Mouse (Mus musculus): ENCODE results near the gene Omg.

Omg gene

DNA sequence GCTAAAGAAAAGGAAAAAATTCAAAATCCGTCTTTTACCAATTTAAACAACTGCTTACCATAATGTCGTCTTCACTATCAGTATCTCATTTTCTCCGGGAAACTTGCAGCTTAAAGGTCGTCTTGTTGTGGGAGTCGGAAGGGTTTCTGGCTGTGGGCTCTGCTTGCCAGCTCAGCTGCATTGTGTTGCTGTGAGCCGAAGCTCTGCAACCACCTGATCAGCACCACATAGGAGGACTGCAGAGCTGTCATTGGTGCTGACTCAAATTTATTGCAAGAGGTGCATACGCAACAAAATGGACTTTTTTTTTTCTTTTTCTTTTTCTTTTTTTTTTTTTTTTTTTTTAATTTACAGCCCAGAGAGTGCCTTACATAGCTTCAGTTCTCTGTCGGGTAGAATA lies at the start of gene Omg:
Gene Omg, minus strand, starts transcription at position 240 of the 400 bp plus-strand sequence.
- DNase-seq (ENCODE audit: low spot score): no peak

DNA sequence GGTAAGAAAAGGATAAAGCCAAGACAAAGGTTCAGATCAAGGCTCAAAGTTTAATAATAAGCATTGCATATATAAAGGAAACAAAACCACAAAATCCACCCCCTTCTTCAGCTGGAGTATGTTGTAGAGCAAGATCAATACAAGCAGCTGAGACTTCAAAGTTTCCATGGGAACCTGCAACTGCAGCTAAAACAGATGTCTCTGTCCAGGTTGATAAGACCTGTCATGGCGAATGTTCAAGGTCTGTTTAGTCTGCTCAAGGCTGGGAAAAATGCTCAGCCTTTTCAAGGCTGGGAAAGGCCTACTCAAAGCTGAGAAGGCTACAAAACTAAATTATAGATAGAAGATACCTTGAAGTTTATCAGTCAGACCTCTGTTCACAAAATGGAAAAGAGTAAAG lies 48.7 kb upstream of the Omg start:
- DNase-seq (ENCODE audit: low spot score): peak; percentile 34

DNA sequence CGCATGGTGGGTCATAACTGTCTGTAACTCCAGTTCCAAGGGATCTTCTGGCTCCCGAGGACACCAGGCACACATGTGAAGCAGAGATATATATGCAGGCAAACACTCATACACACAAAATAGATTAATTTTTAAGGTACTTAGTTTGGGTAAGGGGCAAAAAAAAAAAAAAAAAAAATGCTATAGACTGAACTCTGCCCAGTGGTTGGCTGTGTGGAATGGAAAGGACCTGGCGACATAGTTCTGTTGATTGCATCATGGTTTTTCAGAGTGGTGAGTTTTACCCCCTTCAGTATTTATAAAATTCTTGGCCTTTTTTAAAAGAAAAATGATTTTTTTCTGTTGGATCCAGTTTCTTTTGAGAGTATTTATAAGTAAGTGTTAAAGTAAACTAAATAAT lies 32.4 kb upstream of the Omg start:
- no peak for DNase-seq (ENCODE audit: low spot score)

DNA sequence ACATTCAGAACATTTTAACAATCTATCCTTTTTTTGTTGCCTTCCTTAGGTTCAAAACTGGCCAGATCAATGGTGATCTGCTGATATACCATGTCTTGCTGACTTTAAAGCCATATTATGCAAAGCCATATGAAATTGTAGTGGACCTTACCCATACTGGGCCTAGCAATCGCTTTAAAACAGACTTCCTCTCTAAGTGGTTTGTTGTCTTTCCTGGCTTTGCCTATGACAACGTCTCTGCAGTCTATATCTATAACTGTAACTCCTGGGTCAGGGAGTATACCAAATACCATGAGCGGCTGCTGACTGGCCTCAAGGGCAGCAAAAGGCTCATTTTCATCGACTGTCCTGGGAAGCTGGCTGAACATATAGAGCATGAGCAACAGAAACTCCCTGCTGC lies 31.7 kb upstream of the Omg start:
- no peak for DNase-seq (ENCODE audit: low spot score)

DNA sequence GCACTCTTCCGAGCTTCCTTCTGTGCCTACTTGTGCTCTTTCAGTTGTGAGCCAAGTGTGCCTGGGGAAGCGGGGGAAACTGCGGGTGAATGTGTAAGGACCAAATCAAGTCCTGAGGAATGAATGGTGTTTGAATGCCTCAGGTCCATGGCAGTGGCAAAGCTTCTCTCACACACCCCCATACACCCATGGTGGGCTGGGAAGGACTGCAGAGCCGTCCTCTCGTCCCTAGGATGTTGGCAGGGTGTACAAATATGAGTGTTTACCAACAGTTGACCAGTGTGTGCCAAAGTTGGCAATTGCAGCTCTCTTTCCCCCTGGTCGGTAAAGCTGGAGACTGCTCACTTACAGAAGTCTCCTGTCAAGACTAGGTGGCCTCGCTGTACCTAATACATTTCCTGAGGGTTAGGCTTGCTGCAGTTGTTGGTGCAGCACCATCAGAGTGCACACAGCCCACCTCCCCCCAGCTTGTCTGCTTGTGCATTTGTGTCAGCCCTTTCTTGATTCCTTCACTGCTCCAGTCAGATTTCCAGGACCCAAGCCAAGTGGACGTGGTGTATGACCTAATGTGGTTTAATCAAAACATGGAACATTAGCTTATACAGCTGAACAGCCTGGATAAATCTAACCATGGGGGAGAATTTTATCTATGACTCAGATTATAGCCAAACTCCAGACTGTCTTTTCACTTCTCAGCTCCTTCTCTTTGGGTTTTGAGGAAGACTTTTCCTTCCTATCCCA lies 30.2 kb upstream of the Omg start:
- no peak for DNase-seq (ENCODE audit: low spot score)

DNA sequence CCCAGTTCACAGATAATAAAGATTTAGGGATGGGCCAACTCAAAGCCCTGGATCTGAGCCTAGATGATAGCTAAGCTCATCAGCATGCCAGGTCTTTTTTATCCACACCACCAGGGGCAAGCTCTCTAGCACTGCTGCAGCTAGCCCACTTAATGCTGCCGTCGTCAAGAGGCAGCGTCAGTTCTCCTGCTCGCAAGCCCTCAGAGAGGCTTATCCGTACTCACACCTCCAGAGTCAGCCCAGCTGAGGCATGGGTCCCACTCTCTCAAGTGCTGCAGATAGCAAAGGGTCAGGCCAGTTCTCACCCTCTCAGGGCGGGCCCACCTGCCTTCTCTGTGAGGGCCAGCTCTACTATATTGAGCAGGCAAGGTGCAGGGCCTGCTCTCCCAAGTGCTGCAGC lies 29.4 kb upstream of the Omg start:
- DNase-seq (ENCODE audit: low spot score): no peak

DNA sequence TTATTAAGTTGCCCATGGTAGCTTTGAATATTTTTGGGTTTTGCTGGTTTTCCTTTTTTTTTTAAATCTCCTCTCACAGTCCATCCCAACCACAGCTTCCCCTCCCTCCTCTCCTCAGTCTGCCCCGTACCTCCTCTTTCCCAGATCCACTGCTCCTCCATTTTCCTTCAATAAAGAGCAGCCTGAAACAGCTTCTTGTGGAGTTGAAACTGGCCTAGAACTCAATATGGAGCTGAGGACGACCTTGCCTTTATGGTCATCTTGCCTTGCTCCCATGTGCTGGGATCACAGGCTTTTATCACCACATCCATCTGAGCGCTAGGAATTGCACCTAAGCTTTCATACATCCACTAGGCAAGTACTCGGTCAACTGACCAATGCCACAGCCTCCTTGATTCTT lies 27.6 kb upstream of the Omg start:
- no peak for DNase-seq (ENCODE audit: low spot score)

DNA sequence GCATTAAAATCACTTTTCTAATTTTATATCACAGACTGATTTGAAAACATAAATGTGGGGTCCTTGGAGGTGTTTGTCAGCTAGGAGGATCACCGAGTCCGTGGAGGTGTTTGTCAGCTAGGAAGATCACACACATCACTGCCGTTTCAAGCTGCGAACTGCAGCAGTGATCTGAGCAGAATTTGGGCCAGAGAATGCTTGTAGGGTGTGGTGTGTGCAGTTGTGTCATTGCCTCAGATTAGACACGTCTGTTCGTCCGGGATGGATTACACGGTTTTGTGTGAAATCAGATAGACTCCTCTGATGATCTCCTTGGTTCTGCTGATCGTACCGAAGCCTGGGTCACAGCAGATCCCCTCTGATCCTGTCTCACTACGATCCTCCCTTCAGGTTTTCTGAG lies 26.9 kb upstream of the Omg start:
- no peak for DNase-seq (ENCODE audit: low spot score)

DNA sequence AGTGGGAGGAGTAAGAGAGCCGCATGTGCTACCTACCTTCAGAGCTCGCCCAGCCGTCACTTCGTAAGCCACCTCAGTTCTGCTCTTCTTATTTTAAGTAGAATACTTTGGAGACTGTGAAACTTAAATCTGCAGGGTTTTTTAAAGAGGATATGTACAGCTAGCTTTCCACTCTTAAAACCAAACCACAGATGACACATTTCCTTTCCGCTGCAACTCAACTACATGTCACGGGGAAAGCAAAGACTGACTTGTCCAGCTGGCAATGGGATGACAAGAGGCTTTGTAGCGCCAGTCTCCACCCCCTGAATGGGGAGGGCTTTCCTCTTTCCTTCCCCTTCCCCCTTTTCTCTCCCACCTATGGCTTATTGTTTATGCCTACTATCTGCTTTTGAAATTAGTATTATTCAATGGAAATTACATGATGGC lies 26.5 kb upstream of the Omg start, which contains the start of the genes Evi2 and Evi2a:
Gene Evi2, minus strand, starts transcription at position 257 of the 429 bp plus-strand sequence.
Gene Evi2a, minus strand, starts transcription at position 277 of the 429 bp plus-strand sequence.
- no peak for DNase-seq (ENCODE audit: low spot score)

DNA sequence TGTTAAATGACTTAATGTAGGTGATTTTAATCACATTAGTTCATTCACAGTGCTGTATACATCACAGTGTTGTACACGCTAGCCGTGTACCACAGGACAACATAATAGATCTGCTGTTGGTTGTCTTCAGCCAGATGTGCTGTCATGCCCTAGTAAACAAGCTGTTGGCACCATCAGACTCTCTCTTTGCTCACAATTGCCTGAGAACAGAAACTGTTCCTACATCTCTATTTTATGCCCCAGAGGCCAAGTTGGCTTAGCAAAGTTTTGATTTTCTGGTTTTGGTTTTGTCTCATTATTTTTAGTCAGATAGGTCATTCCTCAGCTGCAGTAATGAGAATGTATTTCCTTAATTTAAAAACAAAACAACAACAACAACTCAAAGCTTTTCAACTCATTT lies 25.9 kb upstream of the Omg start:
- DNase-seq (ENCODE audit: low spot score): no peak

DNA sequence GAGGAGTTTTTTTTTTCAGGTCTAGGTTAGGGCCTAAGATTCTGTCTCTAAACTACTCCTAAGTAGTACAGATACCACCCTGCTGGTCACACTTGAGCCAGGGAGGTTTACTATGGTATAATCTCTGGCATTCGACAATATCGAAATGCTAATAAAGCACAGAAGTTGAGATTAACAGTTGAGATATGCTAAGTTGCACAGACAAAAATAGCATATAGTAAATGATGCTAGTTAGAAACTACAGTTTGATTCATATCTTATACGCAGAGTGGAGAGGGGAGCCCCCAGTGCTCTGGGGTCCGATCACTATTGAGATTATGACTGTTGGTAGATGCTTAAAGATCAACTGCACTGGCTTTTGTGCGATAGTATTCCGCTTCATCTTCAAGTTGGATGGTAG lies 25.3 kb upstream of the Omg start:
- DNase-seq (ENCODE audit: low spot score): no peak

DNA sequence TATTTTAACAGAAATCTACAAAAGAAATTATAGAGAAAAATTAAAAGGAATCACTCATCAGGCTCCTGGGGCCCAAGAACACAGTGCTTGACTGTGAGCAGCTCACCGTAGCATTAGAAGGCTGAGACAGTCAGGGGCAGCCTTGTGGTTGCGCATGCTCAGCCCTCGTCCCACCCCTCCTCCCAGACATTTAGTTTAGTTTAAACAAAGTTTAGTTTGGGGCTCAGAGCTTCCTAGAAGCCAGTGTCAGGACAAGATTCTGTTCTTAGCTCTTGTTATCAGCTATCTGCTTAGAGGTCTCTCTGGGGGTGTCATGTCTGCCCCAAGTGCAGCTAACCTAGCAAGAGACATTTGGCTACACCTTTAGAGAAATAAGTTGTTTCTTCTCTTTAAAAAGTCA lies 24.7 kb upstream of the Omg start:
- DNase-seq (ENCODE audit: low spot score): no peak

DNA sequence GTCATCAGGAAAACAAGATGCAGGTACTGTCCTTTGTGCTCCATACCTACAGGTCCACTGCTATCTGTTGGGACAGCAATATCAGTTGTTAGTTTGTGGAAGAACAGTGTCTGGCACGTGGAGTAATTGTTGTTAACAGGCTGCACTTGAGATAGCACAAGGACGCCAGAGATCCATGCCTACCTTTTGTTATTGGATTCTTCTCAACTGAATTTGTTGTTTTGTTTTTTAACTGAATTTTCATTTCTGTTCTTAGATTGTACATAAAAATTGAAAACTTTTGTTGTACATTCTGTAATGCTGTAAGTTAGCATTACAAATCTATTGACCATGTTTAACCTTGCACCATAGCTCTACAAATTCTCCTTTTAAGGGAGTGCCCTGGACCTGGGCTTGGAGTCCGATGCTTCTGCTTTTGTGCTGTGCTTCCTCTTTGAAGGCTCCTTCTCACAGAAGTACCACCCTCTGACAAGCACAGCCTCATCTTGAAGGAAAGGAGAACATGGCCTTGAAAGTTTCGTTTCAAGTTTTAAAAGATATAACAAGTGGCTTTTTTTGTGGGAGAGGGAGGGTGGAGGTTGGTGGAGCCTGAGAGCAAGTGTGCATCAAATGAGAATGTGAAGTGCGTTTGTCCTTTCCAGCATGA lies 24.0 kb upstream of the Omg start:
- DNase-seq (ENCODE audit: low spot score): no peak

DNA sequence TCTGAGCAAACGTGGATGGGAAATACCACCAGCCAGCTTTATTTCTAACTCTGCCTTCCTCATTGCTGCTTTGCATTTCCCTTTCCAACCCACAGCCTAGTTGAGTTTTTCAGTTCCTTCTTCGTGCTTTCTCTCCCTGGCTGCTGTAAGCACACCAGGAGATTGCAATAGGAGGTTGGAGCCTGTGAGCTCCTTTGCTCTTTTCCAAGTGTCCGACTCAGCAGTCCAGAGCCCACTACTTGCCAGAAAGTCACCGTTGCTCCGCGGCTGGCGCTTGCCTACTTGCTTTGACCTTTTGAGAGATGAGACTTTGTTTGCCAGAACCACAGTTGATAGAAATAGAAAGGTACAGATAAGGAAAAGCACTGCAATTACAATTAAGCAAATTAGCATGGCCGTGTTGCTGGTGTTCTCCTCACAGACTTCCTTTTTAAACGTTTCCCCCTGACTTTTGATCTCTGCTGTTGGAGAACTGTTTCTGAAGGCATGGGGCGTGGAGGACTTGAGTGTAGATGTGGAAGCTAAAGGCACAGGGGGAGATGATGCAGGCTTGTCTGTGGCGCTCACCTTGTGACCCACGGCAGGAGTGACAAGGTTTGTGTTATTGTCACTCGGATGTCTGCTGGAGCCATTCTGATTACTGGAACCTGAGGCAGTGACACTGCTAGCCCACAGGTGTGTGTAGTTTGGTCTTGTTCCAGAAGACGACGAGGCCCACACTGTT lies 23.3 kb upstream of the Omg start:
- DNase-seq (ENCODE audit: low spot score): no peak

DNA sequence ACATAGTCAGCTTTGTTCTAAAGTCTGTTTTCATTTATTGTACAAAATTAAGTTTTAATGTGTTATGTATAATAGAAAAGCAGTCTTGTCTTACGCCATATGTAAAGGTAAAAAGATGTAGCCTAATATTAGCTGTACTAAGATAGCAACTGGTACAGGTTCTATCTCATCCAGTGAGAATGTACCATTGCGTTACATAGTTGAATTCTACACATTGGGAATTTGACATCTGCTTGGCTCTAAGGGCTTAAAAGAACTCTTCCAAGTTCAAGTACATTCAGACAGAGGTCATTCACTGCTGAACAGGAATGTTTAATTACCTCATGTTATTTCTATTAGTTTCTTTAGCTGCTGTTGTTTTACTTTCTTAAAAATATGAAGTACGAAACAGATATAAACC lies 22.7 kb upstream of the Omg start:
- no peak for DNase-seq (ENCODE audit: low spot score)

DNA sequence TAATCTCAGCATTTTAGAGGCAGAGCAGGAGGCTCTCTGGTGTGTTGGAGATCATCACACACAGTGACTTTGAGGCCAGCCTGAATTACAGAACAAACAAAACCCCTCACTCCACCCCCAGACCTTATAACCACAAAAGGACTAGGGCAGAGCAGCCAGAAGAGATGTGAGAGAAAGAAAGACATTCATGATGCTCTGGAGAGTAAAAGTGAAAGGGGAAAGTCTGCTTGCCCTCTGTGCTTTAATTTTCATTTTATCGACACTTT lies 20.4 kb upstream of the Omg start:
- no peak for DNase-seq (ENCODE audit: low spot score)

DNA sequence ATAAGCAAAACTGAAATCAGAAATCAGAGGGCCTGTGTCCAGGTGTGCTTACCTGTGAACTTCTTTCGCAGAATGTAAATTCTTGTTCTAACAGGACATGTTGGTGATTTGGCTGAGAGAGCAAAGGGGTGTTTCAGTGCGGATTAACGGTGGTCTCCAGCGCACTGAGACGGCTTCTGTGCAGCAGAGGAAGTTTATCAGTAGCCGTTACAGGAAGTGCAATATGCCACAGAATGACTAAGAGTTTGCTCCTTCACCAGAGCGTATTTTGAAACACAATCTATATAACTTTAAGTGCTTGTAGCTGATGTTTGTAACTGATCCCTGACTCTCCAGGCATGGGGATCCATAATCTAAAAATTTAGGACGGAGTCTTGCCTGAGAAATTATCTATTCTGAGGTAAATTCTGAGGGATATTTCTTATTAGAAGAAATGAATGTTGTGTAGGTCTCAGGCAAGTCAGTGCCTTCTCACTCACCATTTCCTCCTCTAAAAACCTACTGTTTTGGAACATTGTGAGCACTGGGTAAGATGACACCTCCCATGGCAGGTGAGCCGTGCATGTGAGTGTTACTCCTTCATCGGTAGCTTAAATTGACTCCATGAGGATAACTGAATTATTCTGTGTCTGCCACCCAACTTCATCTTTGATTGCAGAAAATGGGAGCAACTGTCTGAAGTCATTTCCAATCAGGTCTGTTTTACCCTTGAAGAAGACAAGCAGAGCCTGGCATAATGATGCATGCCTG lies 19.9 kb upstream of the Omg start, which contains the start of gene Evi2b:
Gene Evi2b, minus strand, starts transcription at position 203 of the 750 bp plus-strand sequence.
- no peak for DNase-seq (ENCODE audit: low spot score)

DNA sequence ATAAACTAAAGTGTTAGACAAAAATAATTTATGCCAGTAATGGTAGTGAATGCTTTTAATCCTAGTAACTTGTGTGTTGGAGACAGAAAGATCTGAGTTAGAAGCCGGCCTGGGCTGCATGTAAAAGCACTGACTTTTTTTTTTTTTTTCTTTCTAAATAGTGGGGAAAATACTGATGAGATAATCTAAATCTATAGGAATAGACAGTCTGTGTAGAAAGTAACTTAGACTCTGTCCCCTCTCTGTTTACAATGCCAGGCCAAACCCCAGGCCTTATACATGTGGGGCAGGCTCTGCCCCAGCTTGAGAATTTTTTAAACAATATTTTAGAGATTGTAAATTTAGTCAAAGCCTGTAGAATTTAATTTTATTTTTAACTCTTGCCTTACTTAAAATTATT lies 19.1 kb upstream of the Omg start:
- DNase-seq (ENCODE audit: low spot score): no peak

DNA sequence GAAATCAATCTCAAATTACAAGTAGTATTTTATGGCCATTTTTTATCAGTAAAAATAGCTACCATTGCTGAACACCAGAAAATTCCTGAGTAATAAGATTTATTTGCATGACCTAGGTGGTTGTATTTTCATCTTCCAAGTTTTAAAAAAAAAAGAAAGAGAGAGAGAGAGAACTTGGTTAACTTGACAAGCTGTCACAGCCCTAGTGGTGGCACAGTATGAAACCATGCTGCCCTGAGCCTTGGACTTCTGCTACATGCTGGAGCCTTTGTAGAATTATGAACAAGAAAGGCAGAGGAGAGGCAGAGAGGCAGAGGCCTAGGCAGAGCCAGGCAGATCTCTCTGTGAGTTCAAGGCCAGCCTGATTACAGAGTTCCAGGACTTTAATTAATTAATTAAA lies 18.0 kb upstream of the Omg start:
- DNase-seq (ENCODE audit: low spot score): no peak

DNA sequence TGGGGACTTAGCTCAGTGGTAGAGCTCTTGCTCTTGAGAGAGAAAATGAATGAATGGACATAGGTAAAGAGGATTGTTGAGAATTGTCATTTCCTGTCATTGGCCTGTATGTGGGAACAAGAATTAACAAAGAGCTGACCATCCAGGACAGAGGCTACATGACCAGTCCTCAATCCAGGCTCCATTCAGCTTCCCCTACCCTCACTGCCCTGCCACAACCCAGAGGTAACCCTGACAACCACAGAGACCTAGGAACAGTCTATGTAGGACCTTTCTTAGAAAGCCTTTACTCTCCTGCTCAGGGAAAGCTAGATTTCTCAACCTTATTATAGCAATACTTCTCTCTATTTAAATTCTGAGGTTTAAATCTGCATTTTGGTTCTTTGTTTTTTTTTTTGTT lies 16.9 kb upstream of the Omg start:
- no peak for DNase-seq (ENCODE audit: low spot score)

DNA sequence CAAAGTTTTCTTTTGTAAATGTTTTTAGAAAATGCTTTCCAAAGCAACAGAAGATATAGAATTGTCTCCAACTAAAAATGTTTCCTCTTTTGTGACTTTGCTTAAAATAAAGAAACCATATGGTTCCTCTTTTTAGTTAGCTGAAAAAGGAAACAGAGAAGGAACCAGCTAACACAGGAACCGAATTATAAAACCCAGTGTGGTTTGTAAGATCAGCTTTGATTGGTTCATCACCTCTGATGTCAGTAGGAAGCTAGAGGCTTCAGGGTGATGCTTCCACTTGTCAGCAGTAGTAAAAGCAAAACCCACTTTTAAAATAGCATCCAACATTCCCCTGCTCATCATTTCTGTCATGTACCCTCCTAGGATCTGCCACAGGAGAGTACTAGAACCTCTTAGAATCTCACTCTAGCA lies 16.0 kb upstream of the Omg start:
- DNase-seq (ENCODE audit: low spot score): no peak

DNA sequence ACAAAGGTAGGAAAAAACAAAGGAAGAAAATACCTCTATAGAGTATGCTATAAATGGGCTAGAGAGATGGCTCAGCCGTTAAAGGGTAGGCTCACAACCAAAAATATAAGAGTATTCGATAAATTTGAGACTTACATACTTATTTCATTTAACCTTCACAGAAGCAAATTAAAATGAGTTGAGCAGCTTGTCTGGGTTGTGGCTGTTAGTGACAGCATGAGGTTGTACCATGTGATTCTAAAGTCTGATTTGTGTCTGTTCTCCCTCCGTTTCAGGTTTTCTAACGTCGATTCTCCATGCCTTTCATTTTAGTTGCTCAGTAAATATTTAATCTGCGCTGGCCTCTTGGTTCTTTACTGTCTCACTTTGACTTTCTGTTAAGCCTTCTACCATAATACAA lies 15.4 kb upstream of the Omg start:
- DNase-seq (ENCODE audit: low spot score): no peak

DNA sequence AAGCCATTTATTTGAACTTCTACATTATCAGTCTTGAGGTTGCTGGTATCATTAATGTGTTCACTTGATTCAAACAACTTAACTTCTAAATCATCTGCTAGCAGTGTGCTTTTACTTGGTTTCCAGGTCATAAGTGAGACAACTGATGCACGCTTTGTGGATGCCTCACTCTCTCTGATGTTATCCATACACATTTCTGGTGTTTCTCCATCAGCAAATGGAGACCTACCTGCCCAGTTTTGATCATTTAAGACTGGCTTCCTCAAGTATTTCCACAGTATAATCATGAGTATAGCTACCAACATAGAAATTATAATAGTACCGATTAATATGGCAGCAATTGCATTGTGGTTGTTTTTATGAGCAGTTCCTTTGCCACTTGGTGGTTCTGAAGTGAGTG lies 11.9 kb upstream of the Omg start:
- DNase-seq (ENCODE audit: low spot score): no peak

Data from c-Kit-positive CD71-positive TER-119-positive erythroid progenitor cells, embryonic 14.5 days (primary cell).